Mouse (Mus musculus) embryonic fibroblast, embryonic 13.5 days (primary cell): ENCODE data around the gene Pcyt2.

Experiments used
- CTCF ChIP-seq: IDR thresholded peaks from 2 replicates; pipeline ENCODE4 v1.5.1; 2011; ENCODE audit warnings: mild to moderate bottlenecking, control low read depth, low read length, moderate library complexity, borderline replicate concordance; ENCODE audit not compliant: insufficient read depth
- POLR2A ChIP-seq: IDR thresholded peaks from 2 replicates; pipeline ENCODE4 v1.6.1; 2011; ENCODE audit warnings: low read depth, mild to moderate bottlenecking, control low read depth, low read length, moderate library complexity

DNA sequence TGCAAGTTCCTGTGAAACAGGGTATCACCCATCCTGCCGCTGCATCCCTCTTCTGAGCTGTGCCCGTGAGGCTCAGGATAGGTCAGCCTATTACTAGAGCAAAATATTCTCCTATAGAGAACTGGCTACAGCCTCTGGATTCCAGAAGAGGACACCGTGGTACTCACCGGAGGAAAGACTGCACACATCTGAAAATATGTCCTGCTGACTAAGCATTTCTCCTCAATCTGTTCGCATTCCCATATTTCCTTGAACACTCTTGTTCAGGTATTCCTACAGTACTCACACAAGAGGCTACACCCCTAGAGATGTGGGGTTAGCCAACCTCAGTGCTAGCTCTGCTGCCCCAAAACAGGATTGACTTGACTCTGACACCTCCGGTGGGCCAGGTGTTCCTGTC is 49.4 kb downstream of the Pcyt2 start:
- TF ChIP-seq CTCF (no peak), POLR2A (no peak)
